Mouse (Mus musculus) myocyte (in vitro differentiated cells): ENCODE measurements at regions not wholly inside any gene's neighbourhood (a gene's known extent, or its start where the extent isn't known, plus 50 kb on each side); places are given as distances from the start of the nearest gene placed in this dataset.

Experiments used
- H3K27me3 ChIP-seq: one replicate; pipeline ENCODE4 v1.6.1; 2011; ENCODE audit not compliant: control insufficient read depth, insufficient read depth, insufficient read length
- H3K36me3 ChIP-seq: one replicate; pipeline ENCODE4 v1.6.1; 2011; ENCODE audit not compliant: control insufficient read depth, insufficient read depth
- H3K4me2 ChIP-seq: one replicate; pipeline ENCODE4 v1.6.1; 2011; ENCODE audit warnings: low read depth, control low read depth
- H3K4me3 ChIP-seq: one replicate; pipeline ENCODE4 v1.5.1; 2011; ENCODE audit warnings: mild to moderate bottlenecking, control low read depth, moderate library complexity
- H3K79me2 ChIP-seq: one replicate; pipeline ENCODE4 v1.6.1; 2011; ENCODE audit not compliant: control insufficient read depth, insufficient read depth
- H3ac ChIP-seq: one replicate; pipeline ENCODE4 v1.6.1; 2011; ENCODE audit not compliant: control insufficient read depth, insufficient read length
- CEBPB ChIP-seq: IDR thresholded peaks from 2 replicates; pipeline ENCODE4 v1.6.1; 2011; ENCODE audit warnings: mild to moderate bottlenecking, moderate library complexity; ENCODE audit not compliant: poor library complexity, insufficient read depth, severe bottlenecking
- E2F4 ChIP-seq: IDR thresholded peaks from one replicate; pipeline ENCODE4 v1.6.1; 2011; ENCODE audit warnings: mild to moderate bottlenecking, control low read depth, moderate library complexity; ENCODE audit not compliant: insufficient read depth
- MAX ChIP-seq: IDR thresholded peaks from one replicate; pipeline ENCODE4 v1.6.1; 2011; ENCODE audit warnings: low read depth, mild to moderate bottlenecking, control low read depth
- MYOD1 ChIP-seq, 3 experiments: IDR thresholded peaks; one replicate each; pipeline ENCODE4 v1.6.1; 2011; ENCODE audit warnings: control low read depth in 2 of 3, low read depth in 2 of 3, mild to moderate bottlenecking in 2 of 3, moderate library complexity in 1 of 3; ENCODE audit not compliant: insufficient read length in 2 of 3, control insufficient read depth in 1 of 3
- MYOG ChIP-seq, 3 experiments: IDR thresholded peaks; one replicate each; pipeline ENCODE4 v1.6.1; 2011; ENCODE audit warnings: control low read depth in 2 of 3, low read depth in 2 of 3, mild to moderate bottlenecking in 2 of 3; ENCODE audit not compliant: insufficient read length in 2 of 3, control insufficient read depth in 1 of 3, insufficient read depth in 1 of 3
- POLR2A ChIP-seq: IDR thresholded peaks from one replicate; pipeline ENCODE4 v1.6.1; 2011; ENCODE audit warnings: low read depth, mild to moderate bottlenecking, control low read depth, moderate library complexity; ENCODE audit not compliant: insufficient read length
- POLR2AphosphoS2 ChIP-seq: IDR thresholded peaks from one replicate; pipeline ENCODE4 v1.6.1; 2011; ENCODE audit warnings: low read depth, control low read depth; ENCODE audit not compliant: insufficient read length
- REST ChIP-seq: IDR thresholded peaks from one replicate; pipeline ENCODE4 v1.6.1; 2011; ENCODE audit warnings: mild to moderate bottlenecking, control low read depth, moderate library complexity; ENCODE audit not compliant: insufficient read depth, insufficient read length
- SRF ChIP-seq: IDR thresholded peaks from one replicate; pipeline ENCODE4 v1.6.1; 2011; ENCODE audit warnings: low read depth; ENCODE audit not compliant: control insufficient read depth, insufficient read length
- TCF12 ChIP-seq: IDR thresholded peaks from one replicate; pipeline ENCODE4 v1.6.1; 2011; ENCODE audit warnings: mild to moderate bottlenecking, control low read depth; ENCODE audit not compliant: poor library complexity, insufficient read depth, severe bottlenecking
- USF1 ChIP-seq: IDR thresholded peaks from one replicate; pipeline ENCODE4 v1.6.1; 2011; ENCODE audit warnings: low read depth, mild to moderate bottlenecking, control low read depth, moderate library complexity

DNA sequence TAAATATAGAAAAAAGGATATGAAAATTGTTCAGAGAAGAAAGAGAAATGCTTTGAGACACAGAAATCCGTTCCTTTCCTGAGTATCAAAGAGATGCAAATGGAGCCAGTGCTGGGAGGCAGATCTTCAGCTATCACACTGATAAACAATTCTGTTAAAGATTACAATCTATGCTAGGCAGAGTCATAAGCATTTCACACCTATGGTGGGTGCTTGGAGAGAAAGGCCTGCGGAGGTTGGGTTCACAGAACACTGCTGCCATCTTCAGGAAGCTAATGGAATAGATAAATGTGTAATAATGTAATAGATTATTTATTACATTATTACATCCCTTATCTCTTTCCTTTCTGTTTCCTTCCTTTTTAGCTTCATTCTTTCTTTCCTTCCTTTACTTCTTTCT, 73.1 kb upstream of the Pbdc1 start:
- no peak overlapping the region for H3ac ChIP-seq
- H3K4me2 ChIP-seq: no peak overlapping the region
- no peaks in the 10 kb centered on the region for H3K27me3 ChIP-seq
- no peak overlapping the region for H3K4me3 ChIP-seq
- no peaks in the 10 kb centered on the region for H3K36me3 ChIP-seq
- TF ChIP-seq TCF12 (no peak), MAX (no peak), POLR2AphosphoS2 (no peak), MYOD1 (IDR thresholded peaks at IDR 0.05; ENCODE audit: control insufficient read depth in 1 of 3, insufficient read length in 2 of 3, low read depth in 2 of 3) (no peak), USF1 (no peak), E2F4 (no peak), REST (no peak), MYOG (IDR thresholded peaks at IDR 0.05; ENCODE audit: control insufficient read depth in 1 of 3, insufficient read depth in 1 of 3, insufficient read length in 2 of 3, low read depth in 2 of 3) (no peak), SRF (no peak), POLR2A (no peak), CEBPB (no peak)
- H3K79me2 ChIP-seq: no peaks in the 10 kb centered on the region
